Mouse (Mus musculus) heart, embryonic 14.5 days (tissue): ENCODE results near the gene Dus3l. TPM values are rescaled to one million over a fixed set of nuclear protein-coding genes. Genes with fewer than 3 reads are reported as not detected.
A peak's percentile ranks its signal among the peaks of the same experiment; 100 is the strongest.

Experiments used
- ATAC-seq: fragments of 200-750 bp; cut with Nextera tagmentation; 2 replicates; pipeline ENCODE4 v1.8.0; 2017; ENCODE audit warnings: low read depth, moderate TSS enrichment; ENCODE audit not compliant: insufficient number of reproducible peaks, insufficient read depth, low FRiP score
- H3K27ac ChIP-seq, 2 experiments: fragments of 200-500 bp in 1 of 2; fragments of 300-500 bp in 1 of 2; sonication (generic) in 1 of 2; replicated peaks in 1 of 2; 2 replicates each; pipeline ENCODE4 v1.5.1; 2012 to 2014; ENCODE audit warnings: low read depth in 2 of 2, low read length in 2 of 2, control low read depth in 1 of 2, mild to moderate bottlenecking in 1 of 2, mixed read lengths in 1 of 2; ENCODE audit not compliant: control insufficient read depth in 1 of 2, insufficient read depth in 1 of 2
- H3K27me3 ChIP-seq: fragments of 300-500 bp; sonication (generic); 2 replicates; pipeline ENCODE4 v1.6.1; 2014; ENCODE audit warnings: mild to moderate bottlenecking, low read length, control low read depth; ENCODE audit not compliant: control insufficient read depth, insufficient read depth
- H3K36me3 ChIP-seq: fragments of 300-500 bp; sonication (generic); 2 replicates; pipeline ENCODE4 v1.6.1; 2014; ENCODE audit warnings: mild to moderate bottlenecking, control low read depth, low read length, mixed read lengths; ENCODE audit not compliant: control insufficient read depth, insufficient read depth
- H3K4me1 ChIP-seq, 2 experiments: fragments of 200-500 bp in 1 of 2; fragments of 300-500 bp in 1 of 2; sonication (generic) in 1 of 2; 2 replicates each; pipeline ENCODE4 v1.6.1; 2012 to 2014; ENCODE audit warnings: low read length in 2 of 2, control low read depth in 1 of 2, mixed read lengths in 1 of 2; ENCODE audit not compliant: control insufficient read depth in 2 of 2, insufficient read depth in 2 of 2
- H3K4me2 ChIP-seq: fragments of 300-500 bp; sonication (generic); 2 replicates; pipeline ENCODE4 v1.6.1; 2014; ENCODE audit warnings: mild to moderate bottlenecking, low read length
- H3K4me3 ChIP-seq, 2 experiments: fragments of 200-500 bp in 1 of 2; fragments of 300-500 bp in 1 of 2; sonication (generic) in 1 of 2; 2 replicates each; pipeline ENCODE4 v1.5.1; 2012 to 2014; ENCODE audit warnings: low read length in 2 of 2, mild to moderate bottlenecking in 2 of 2, control low read depth in 1 of 2, low read depth in 1 of 2, moderate library complexity in 1 of 2; ENCODE audit not compliant: control insufficient read depth in 1 of 2, insufficient read depth in 1 of 2
- H3K9ac ChIP-seq: fragments of 300-500 bp; sonication (generic); 2 replicates; pipeline ENCODE4 v1.6.1; 2014; ENCODE audit warnings: mild to moderate bottlenecking, low read length
- H3K9me3 ChIP-seq: fragments of 300-500 bp; sonication (generic); 2 replicates; pipeline ENCODE4 v1.6.1; 2016; ENCODE audit warnings: low read length, control low read depth; ENCODE audit not compliant: control insufficient read depth
- WGBS: fragments of 180-500 bp; shearing (Covaris S2); extraction: QIAGEN DNeasy Blood & Tissue Kit; methylation state at CpG from one replicate; pipeline ENCODE4 v1.1.7; 2014; 5-methylcytosine and 5-hydroxymethylcytosine counted together
- polyA plus RNA-seq: library from polyadenylated mRNA; unstranded; fragments of >200 nt; fragmentation: Nextera tagmentation; extraction: Ambion mirVana; gene quantifications from 2 replicates; pipeline ENCODE4 v1.2.1, GENCODE M21; 2014

The Dus3l gene
- polyA plus RNA-seq, 1 experiment from 2014 or later: 31.3 TPM

DNA sequence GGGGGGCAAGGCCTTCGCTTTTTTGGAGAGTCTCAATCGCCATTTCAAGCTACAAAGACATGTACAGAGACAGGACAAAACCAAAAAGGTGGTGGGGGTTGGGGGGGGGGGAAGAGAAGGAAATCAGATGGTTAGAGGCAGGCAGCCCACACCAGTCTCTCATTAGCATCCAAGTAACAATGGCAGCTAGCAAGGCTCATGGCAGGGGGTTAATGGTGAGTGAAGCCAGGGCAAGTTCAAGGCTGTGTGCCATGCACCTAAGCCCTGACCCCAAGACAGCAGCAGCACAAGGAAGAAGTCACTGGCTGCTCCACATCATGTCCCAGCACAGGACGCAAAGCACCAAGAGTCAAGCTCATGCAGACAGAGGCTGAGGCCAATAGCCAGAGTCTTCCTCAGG lies 34.7 kb downstream of the Dus3l start:
- Histone ChIP-seq H3K9ac (no peak overlapping the region), H3K9me3 (no peaks in the 10 kb centered on the region), H3K4me2 (no peak overlapping the region), H3K4me1 (no peaks in the 10 kb centered on the region), H3K27me3 (no peaks in the 10 kb centered on the region), H3K36me3 (peaks cover 10% of the 10 kb centered on the region; the same call in 1 of the 2 replicates), H3K4me3 (no peak overlapping the region), H3K27ac (no peak overlapping the region)
- 65% methylated on average over 3 of the region's 3 CpGs for WGBS
- no peak for ATAC-seq

DNA sequence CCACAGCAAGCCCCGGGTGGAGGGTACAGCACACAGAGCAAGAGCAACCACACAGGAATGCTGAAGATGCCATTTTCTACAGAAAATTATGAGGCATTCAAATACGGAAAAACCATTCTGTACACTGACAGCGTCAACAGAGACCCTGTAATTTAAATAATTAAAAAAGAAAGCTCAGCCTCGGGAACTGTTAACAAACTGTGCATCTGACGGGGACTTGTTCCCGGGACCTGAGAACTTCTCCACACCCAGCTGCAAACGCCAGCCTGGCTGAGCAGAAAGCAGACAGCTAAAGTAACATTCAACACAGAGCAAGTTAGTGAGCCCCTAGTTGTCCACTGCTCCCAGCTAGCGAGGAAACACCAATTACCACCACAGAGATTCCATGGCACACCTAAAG lies 37.5 kb downstream of the Dus3l start:
- 76% methylated on average over 8 of the region's 8 CpGs for WGBS
- ATAC-seq: no peak

DNA sequence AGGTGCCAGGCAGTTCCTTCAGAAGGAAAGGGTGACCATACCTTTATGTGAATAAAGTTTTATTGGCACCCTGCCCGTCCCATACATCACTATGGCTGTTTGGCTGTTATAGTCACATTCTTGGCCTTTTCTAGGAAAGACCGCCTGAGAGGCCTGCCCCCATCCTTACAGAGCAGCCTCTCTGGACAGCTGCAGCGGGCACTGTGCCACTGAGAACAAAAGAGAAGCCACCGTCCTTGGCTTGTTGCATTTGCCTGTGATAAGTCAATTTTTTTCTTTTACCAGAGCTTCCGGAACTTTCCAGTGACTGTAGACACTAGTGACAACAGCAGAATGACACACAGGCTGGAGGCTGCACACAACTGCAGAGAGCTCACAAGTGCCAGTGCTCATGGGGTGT lies 40.4 kb downstream of the Dus3l start:
- ATAC-seq: no peak
- peaks cover 10% of the 10 kb centered on the region; the same call in 1 of the 2 replicates for H3K36me3 ChIP-seq
- H3K4me3 ChIP-seq: no peak overlapping the region
- 75% methylated on average over 5 of the region's 5 CpGs for WGBS
- 0 out of 2 replicates have a peak overlapping the region, but pooled peaks have one; percentile 8 for H3K9ac ChIP-seq
- H3K27me3 ChIP-seq: no peaks in the 10 kb centered on the region
- peaks cover 6 to 10% of the 10 kb centered on the region in 2 experiments for H3K4me1 ChIP-seq
- H3K9me3 ChIP-seq: no peaks in the 10 kb centered on the region
- H3K4me2 ChIP-seq: no peak overlapping the region
- H3K27ac ChIP-seq: no peak overlapping the region

More for the DNA sequence above, 37.5 kb downstream of the Dus3l start:
- no peaks in the 10 kb centered on the region for H3K27me3 ChIP-seq
- H3K9me3 ChIP-seq: no peaks in the 10 kb centered on the region
- H3K9ac ChIP-seq: no peak overlapping the region
- H3K4me2 ChIP-seq: no peak overlapping the region
- peaks cover 10% of the 10 kb centered on the region; the same call in 1 of the 2 replicates for H3K36me3 ChIP-seq
- no peak overlapping the region for H3K27ac ChIP-seq
- H3K4me1 ChIP-seq: no peaks in the 10 kb centered on the region
- no peak overlapping the region for H3K4me3 ChIP-seq

DNA sequence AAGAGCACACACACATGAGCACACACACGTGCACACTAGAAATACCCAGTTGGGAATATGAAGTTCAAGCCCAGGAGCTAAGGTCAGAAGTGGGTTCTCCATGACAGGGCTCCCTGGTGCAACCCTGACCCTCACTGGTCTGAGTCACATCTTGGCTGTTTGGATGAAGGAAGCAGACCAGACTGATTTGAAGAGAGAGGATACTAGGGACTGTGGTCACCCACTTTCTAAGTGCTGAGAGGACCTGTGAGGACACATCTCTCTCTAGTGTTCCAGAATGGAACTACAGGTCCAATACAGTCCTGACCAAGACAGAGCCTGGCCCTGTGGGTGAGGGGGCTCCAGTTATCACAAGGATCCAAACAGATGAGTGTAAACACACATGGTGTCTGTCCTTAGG lies 41.2 kb downstream of the Dus3l start:
- H3K4me1 ChIP-seq: peaks cover 14 to 18% of the 10 kb centered on the region in 2 experiments
- H3K36me3 ChIP-seq: peaks cover 10% of the 10 kb centered on the region; the same call in 1 of the 2 replicates
- H3K9ac ChIP-seq: no peak overlapping the region
- no peak overlapping the region for H3K4me3 ChIP-seq
- 75% methylated on average over 1 of the region's 1 CpGs for WGBS
- no peaks in the 10 kb centered on the region for H3K27me3 ChIP-seq
- no peak for ATAC-seq
- no peak overlapping the region for H3K4me2 ChIP-seq
- no peaks in the 10 kb centered on the region for H3K9me3 ChIP-seq
- no peak overlapping the region for H3K27ac ChIP-seq

DNA sequence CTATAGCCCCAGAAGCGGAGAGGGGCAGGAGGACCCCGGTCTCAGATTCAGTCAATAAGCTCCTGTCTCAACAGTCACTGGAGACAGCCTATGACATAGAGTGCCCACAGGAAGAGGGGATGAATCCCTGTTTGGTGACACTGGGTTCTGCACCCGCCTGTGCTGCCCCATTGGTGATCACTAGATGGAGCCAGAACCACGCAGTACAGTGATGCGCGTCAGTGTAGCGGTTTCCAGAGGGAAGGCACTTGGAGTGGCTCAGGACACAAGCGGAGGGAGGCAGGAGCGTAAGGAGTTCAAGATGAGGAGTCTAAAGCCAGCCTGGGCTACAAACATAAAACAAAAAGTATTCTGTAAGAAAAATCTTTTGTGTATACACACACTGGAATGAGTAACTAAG lies 44.0 kb downstream of the Dus3l start:
- 6% methylated on average over 9 of the region's 9 CpGs for WGBS
- no peaks in the 10 kb centered on the region for H3K27me3 ChIP-seq
- ATAC-seq: peak; percentile 58

DNA sequence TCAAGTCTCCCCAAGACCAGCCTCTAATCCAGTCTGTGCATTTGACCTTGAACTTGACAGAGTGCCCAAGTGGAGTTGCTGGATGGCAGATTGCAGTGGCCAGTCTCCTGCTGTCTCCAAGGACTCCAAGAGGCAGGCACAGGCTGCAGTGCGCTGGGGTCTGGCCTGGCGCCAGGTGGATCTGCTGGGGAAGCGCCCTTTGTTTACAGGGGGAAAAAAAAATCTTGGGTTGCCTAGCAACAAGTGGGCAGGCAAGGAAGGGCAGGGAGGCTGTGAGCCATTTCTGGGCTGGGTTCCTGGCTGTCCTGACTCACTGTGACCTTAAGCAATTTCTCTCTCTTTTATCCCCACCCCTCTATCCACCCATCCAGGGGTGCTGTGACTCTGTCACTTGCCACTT lies 45.7 kb downstream of the Dus3l start:
- 2% methylated on average over 3 of the region's 3 CpGs for WGBS
- no peak overlapping the region for H3K4me2 ChIP-seq
- H3K9ac ChIP-seq: peak overlapping the region; percentile 22
- H3K27me3 ChIP-seq: no peaks in the 10 kb centered on the region
- ATAC-seq: peak; percentile 76
- no peaks in the 10 kb centered on the region for H3K9me3 ChIP-seq
- peaks cover 25 to 38% of the 10 kb centered on the region in 2 experiments for H3K4me1 ChIP-seq
- H3K36me3 ChIP-seq: no peaks in the 10 kb centered on the region
- peak overlapping the region; percentile 94 to 95 for H3K27ac ChIP-seq
- no peak overlapping the region for H3K4me3 ChIP-seq

More for the DNA sequence above, 44.0 kb downstream of the Dus3l start:
- Histone ChIP-seq H3K4me2 (no peak overlapping the region), H3K27ac (no peak overlapping the region), H3K4me3 (no peak overlapping the region), H3K9ac (no peak overlapping the region), H3K36me3 (0 out of 2 replicates have a peak, but pooled peaks cover under 1% of the 10 kb centered on the region), H3K4me1 (peaks cover 20 to 25% of the 10 kb centered on the region in 2 experiments), H3K9me3 (no peaks in the 10 kb centered on the region)

DNA sequence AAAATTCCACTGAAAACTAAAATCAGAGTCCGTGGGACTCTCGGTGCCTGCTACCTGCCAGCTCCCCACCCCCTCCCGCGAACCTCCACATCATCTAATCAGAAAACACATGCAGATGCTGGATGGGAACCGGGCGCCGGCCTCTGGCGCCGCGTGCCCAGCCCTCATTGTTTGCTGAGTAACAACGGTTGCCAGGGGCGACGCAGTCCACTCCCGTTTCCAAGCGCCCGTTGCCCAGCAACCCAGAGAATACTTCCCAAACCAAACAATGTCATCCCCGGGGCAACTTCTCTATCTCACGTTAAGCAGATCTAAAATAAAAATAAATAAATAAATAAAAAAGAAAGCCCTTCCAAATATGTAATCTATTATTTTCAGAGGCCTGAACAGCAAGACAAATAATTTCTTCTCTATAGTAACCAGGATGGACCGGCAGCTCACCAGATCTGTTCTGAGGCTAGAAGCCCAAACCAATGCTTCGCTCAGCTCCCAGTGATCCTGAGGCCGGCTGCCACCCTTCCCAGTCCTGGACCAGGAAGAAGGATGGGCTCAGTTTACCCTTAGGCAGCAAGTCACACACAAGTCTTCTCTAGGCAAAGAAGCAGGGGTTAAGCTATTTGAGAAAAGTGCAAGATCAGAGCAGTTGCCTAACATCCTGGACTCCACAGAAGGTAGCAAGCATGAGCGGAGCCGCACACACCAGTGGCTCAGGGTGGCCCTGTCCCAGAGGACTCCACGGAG lies 49.9 kb downstream of the Dus3l start:
- no peak for ATAC-seq
- H3K4me3 ChIP-seq: no peak overlapping the region

More for the DNA sequence above, 49.9 kb downstream of the Dus3l start:
- H3K4me2 ChIP-seq: no peak overlapping the region
- no peak overlapping the region for H3K9ac ChIP-seq
- no peaks in the 10 kb centered on the region for H3K9me3 ChIP-seq
- 0 out of 4 replicates have a peak overlapping the region, but pooled peaks of 1 of the 2 experiments have one; percentile 20 for H3K27ac ChIP-seq
- H3K4me1 ChIP-seq: peaks cover 28 to 47% of the 10 kb centered on the region in 2 experiments
- WGBS: 11% methylated on average over 24 of the region's 24 CpGs
- H3K36me3 ChIP-seq: no peaks in the 10 kb centered on the region
- no peaks in the 10 kb centered on the region for H3K27me3 ChIP-seq
